Mouse (Mus musculus): ENCODE results near the gene Ddx49.

The Ddx49 gene

DNA sequence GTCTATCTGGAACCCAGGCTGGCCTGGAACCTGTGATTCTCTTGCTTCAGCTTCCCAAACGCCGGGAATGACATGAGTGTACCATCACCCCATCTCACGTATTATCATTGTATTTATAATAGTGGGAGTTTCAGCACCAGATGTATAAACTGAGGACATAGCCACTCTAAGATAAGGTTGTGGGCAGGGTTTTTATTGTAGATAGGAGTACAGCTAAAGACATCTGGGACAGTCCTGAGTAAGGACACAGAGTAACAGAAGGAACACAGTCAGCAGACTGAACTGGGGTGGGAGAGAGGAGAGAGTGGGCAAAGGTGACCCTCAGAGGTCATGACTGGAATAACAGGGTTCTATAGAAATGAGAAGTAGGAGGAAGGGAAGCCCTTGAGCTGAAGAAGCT is 34.6 kb downstream of the Ddx49 start:
- DNase-seq (ENCODE audit: low read depth, low spot score), result no peak

DNA sequence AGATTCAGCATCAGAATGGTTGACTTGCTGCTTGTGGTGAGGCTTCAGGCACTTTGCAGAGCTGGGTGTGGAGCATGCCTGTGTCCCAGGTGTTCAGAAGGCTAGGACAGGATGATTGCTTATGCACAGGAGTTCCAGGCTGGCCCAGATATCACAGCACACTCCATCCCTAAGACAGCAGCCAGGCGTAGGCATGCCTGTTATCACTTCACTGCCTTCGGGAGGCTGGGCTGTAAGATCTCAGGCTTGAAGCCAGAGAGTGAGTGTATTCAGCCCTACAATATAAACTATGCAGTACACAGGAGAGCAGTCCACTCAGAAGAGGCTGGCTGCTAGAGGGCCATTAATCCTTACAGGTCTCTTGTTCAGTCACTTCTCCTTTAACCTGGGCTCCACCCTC is 43.2 kb downstream of the Ddx49 start:
- no peak for DNase-seq (ENCODE audit: low read depth, low spot score)

DNA sequence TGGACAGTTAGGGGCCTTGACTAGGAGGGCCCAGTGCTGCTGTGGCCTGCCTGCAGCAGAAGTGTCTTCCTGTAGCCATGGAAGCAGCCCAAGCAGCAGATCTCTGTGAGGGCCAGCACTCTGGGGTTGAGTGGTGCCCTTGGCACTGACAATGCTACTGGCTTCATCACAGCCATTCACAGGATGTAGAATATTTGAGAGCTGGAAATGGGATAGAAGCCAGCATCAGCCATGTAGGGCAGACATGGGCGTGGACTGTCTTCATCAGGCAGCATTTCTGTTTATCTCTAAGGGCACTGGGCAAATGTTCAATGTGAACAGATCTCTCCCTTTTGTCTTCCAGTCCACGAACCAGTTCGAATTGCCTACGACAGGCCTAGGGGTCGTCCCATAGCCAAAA is 43.7 kb downstream of the Ddx49 start:
- no peak for DNase-seq (ENCODE audit: low read depth, low spot score)

DNA sequence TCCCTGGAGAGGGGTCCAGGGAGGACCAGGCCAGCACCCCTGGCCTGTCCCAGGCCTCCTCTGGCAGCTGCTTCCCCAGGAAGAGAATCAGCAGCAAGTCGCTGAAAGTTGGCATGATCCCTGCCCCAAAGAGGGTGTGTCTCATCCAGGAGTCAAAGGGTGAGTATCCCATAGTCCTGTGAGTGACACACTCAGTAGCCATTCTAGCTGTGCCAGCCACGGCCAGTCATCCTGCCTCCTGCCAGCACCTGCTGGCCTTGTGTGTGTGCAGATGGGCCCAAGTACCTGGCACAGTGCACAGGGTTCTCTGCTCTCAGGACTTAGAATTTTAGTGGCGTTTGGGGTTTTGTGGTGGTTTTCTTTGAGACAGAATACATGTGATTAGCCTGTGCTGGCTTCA is 44.8 kb downstream of the Ddx49 start:
- DNase-seq (ENCODE audit: low read depth, low spot score), result no peak

DNA sequence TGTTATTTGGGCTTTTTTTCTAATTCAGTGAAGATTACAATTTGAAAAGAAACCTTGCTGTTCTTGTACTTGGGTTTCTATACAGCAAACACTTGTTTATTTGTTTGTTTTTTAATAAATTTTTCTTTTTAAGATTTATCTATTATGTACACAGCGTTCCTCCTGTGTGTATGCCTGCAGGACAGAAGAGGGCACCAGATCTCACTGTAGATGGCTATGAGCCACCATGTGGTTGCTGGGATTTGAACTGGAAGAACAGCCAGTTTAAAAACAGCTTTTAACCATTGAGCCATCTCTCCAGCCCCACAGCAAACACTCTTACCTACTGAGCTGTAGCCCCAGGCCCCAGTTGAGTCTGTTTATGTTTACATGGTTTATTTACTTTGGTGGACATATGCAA is 47.7 kb downstream of the Ddx49 start:
- no peak for DNase-seq (ENCODE audit: low read depth, low spot score)

DNA sequence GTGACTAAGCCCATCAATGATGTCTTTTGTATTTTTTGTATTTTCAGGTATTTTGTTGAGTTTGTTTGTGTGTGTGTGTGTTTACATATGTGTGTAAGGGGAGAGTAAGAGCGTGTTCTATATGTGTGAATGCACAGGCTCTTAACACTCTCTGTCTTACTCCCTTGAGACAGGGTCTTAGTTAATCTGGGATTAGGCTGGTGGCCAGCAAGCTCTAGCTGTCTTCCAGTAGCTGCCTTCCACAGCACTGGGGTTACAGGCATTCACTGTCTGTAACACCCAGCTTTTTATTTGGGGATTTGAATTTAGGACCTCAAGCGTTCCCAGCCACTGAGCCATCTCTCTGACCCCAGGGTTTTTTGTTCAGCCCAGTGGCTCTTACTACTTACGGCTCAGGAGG is 54.4 kb downstream of the Ddx49 start:
- DNase-seq (ENCODE audit: low read depth, low spot score), result no peak

DNA sequence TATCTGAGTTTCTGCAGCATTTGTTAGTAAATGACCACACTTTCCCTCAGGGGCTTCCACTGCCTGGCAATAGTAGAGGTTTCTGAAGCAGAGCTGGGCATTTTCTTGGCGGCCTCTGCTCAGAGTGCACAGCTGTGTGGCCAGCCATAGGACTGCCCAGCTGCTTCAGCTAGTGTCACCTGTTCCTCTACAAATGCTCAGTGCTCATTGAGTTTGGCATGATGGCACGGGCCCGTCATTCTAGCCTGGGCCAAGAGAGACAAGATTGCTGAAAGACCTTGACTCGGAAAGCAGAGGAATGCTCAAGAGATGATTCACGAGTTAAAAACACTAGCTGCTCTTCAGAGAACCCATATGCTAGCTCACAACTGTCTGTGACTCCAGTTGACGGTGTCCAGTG is 55.7 kb downstream of the Ddx49 start:
- DNase-seq (ENCODE audit: low read depth, low spot score), result no peak

Measured in mesoderm, embryonic 11.5 days (tissue).